Mouse (Mus musculus) liver, embryonic 14.5 days (tissue): ENCODE results near the gene Banp. TPM values are rescaled to one million over a fixed set of nuclear protein-coding genes. Genes with fewer than 3 reads are reported as not detected.
A peak's percentile ranks its signal among the peaks of the same experiment; 100 is the strongest.

ENCODE experiments used
- ATAC-seq: fragments of 200-750 bp; cut with Nextera tagmentation; 2 replicates; pipeline ENCODE4 v1.8.0; 2017; ENCODE audit warnings: moderate number of reproducible peaks, mild to moderate bottlenecking, moderate library complexity; ENCODE audit not compliant: insufficient read depth
- DNase-seq, 3 experiments: peaks; one replicate each; pipeline ENCODE4 v3.0.0-alpha.2; 2012 to 2013; ENCODE audit warnings: low read depth in 3 of 3, low spot score in 3 of 3
- H3K27ac ChIP-seq: fragments of 300-500 bp; sonication (generic); 2 replicates; pipeline ENCODE4 v1.5.1; 2014; ENCODE audit warnings: moderate library complexity, mild to moderate bottlenecking, control low read depth, inconsistent platforms
- H3K27me3 ChIP-seq: fragments of 300-500 bp; sonication (generic); 2 replicates; pipeline ENCODE4 v1.6.1; 2014; ENCODE audit warnings: mild to moderate bottlenecking, low read length, moderate library complexity; ENCODE audit not compliant: control insufficient read depth, insufficient read depth
- H3K36me3 ChIP-seq: fragments of 300-500 bp; sonication (generic); replicated peaks from 2 replicates; pipeline ENCODE4 v1.6.1; 2014; ENCODE audit warnings: low read depth; ENCODE audit not compliant: control insufficient read depth, insufficient read depth
- H3K4me1 ChIP-seq, 2 experiments: fragments of 200-500 bp in 1 of 2; fragments of 300-500 bp in 1 of 2; sonication (generic) in 1 of 2; replicated peaks; 2 replicates each; pipeline ENCODE4 v1.6.1; 2012 to 2014; ENCODE audit warnings: antibody characterized with exemption in 1 of 2, inconsistent platforms in 1 of 2, low read length in 1 of 2; ENCODE audit not compliant: control insufficient read depth in 2 of 2, insufficient read depth in 2 of 2
- H3K4me2 ChIP-seq: fragments of 300-500 bp; sonication (generic); 2 replicates; pipeline ENCODE4 v1.6.1; 2014; ENCODE audit warnings: low read depth, mild to moderate bottlenecking, control low read depth, moderate library complexity
- H3K4me3 ChIP-seq, 2 experiments: fragments of 200-500 bp in 1 of 2; fragments of 300-500 bp in 1 of 2; sonication (generic) in 1 of 2; 2 replicates each; pipeline ENCODE4 v1.5.1; 2012 to 2014; ENCODE audit warnings: low read depth in 2 of 2, low read length in 2 of 2, mild to moderate bottlenecking in 2 of 2, control low read depth in 1 of 2, inconsistent platforms in 1 of 2, moderate library complexity in 1 of 2; ENCODE audit not compliant: insufficient read depth in 1 of 2
- H3K9ac ChIP-seq: fragments of 300-500 bp; sonication (generic); replicated peaks from 2 replicates; pipeline ENCODE4 v1.6.1; 2014; ENCODE audit warnings: mild to moderate bottlenecking, control low read depth, moderate library complexity
- H3K9me3 ChIP-seq: fragments of 300-500 bp; sonication (generic); 2 replicates; pipeline ENCODE4 v1.6.1; 2016; ENCODE audit warnings: low read length, mixed read lengths; ENCODE audit not compliant: control insufficient read depth
- CTCF ChIP-seq: IDR thresholded peaks from 2 replicates; pipeline ENCODE4 v1.5.1; 2016; ENCODE audit warnings: antibody characterized with exemption, low read depth, control low read depth
- EP300 ChIP-seq: IDR thresholded peaks from 2 replicates; pipeline ENCODE4 v1.6.1; 2016; ENCODE audit warnings: antibody characterized with exemption, low read depth
- whole genome bisulfite sequencing: fragments of 180-500 bp; shearing (Covaris S2); extraction: QIAGEN DNeasy Blood & Tissue Kit; methylation state at CpG from one replicate; pipeline ENCODE4 v1.1.7; 2014; ENCODE audit not compliant: insufficient replicate concordance; 5-methylcytosine and 5-hydroxymethylcytosine counted together
- polyA plus RNA-seq, 2 experiments: library from polyadenylated mRNA; depleted of rRNA in 1 of 2; stranded (reverse) in 1 of 2; unstranded in 1 of 2; fragments of >200 nt; fragmentation: Nextera tagmentation in 1 of 2; extraction: Ambion mirVana in 1 of 2; gene quantifications; 2 replicates each; pipeline versions ENCODE4 v1.2.1 to v1.2.3; 2012 to 2014

The Banp gene
- polyA plus RNA-seq, 2 experiments, result 13.6 to 20.8 TPM

DNA sequence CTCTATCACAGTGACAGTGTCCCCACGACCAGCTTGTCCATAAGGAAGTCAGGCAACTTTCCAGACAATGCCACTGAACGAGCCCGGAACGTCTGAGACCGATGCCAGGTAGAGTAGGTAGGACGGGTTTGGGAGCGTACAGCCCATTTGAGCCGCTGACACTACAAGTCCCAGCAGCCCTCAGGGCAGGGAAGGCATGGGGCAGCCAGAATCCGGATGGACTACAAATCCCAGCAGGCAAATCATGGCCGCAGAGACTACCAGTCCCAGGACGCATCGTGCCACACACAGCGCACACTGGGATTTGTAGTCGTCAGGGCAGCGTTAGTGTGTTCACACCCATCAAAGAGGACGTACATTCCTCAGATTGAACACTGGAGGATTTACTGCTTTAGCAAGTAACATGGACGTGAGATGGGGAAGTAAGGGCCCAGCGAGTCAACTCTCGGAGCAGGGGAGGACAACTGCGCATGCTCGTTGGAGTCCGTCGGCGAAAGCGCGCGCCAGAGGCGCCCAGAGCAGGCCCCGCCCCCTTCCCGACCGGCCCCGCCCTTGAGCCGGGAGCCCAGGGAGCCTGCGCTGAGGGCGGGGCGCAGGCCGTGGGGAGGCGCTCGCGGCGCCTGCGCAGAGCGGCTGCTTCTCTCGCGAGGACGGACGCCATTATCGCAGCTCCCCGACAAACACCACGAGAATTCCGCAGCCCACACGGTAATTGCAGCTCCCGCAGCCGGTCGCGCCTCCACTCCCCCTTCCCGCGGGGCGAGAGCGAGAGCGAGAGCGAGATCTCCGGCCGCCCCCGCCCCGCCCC is 595 bp downstream of the Banp start:
- H3K9me3 ChIP-seq, result no peaks in the 10 kb centered on the region
- DNase-seq (peak; percentile 96 to 98 (median 97)), ATAC-seq (peak; percentile 90)
- TF ChIP-seq CTCF, result no peak
- TF ChIP-seq EP300, result peak; percentile 67
- H3K36me3 ChIP-seq, result peaks cover 3% of the 10 kb centered on the region; the same call in 1 of the 2 replicates
- WGBS, result under 1% methylated on average over 66 of the region's 66 CpGs
- H3K27me3 ChIP-seq, result no peaks in the 10 kb centered on the region
- peak overlapping the region; percentile 87 to 97 for H3K4me3 ChIP-seq
- H3K4me2 ChIP-seq, result peak overlapping the region; percentile 93
- peak overlapping the region; percentile 91 for H3K9ac ChIP-seq
- peaks cover 29 to 48% of the 10 kb centered on the region in 2 experiments for H3K4me1 ChIP-seq
- peak overlapping the region; percentile 57 for H3K27ac ChIP-seq

DNA sequence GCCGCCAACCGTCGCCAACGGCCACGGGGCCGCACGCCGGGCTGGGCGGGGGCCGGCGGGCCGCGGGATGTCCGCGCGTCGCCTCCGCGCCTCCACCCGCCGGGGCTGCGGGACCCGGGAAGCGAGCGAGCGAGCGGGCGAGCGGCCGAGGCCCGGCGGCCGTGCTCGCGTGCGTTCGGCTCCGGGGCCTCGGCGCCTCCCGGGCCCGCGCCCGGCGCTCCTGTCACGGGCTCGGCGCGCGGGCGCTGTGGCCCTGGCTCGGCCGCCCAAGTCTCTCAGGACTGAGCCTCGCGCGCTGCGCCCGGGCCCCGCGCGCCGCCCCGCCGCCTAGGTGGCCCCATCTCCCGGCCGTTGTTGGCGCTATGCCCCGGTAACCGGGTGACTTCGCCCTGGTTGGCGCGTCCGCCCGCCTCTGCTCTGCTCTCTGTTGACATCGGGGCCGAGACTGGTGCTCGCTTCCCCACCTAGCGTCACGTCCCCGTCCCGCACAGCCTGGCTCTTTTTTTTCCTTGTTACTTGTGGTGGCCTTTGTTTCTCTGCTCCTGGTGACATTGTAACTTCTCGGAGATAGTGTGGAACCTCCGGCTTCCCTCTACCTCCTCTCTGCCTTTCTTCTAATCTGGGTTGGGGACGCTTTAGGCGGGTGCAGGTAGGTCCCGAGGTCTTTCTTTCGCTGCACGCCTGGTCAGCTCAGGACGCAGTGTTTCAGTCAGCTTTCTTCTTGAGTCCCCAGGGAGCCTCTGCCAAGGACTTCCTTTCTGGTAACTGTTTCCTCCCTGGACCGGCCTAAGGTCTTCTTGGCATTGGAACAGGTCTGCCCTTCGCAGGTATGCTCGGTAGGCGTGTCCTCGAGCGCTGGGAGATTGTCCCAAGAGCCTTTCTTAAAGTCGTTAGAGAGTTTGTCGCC is 1.5 kb downstream of the Banp start:
- Histone ChIP-seq H3K4me3 (peak overlapping the region; percentile 87 to 97), H3K4me2 (peak overlapping the region; percentile 93), H3K9me3 (no peaks in the 10 kb centered on the region), H3K36me3 (peaks cover 3% of the 10 kb centered on the region; the same call in 1 of the 2 replicates), H3K27ac (peak overlapping the region; percentile 57), H3K9ac (peak overlapping the region; percentile 91), H3K27me3 (no peaks in the 10 kb centered on the region), H3K4me1 (peaks cover 35 to 53% of the 10 kb centered on the region in 2 experiments)
- DNase-seq, result peak in 1 of 3 experiments; percentile 56
- TF ChIP-seq EP300 (no peak), CTCF (peak; percentile 52)
- under 1% methylated on average over 81 of the region's 97 CpGs for WGBS
- peak; percentile 5 for ATAC-seq

DNA sequence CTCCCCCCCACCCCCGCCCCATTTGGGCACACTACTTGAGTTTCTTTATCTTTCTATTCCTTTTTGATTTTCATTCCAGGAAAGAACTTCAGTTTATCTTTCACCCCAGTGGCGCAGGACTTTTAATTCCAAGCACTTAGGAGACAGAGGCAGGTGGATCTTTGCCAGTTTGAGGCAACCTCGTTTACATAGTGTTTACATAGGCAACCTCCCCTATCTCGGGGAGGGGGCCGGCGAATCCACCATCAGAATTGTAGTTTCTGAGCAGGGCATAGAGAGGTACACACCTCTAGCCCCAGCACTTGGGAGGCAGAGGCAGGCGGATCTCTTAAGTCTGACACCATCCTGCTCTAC is 2.1 kb downstream of the Banp start:
- ATAC-seq (no peak), DNase-seq (no peak)
- Histone ChIP-seq H3K4me3 (peak overlapping the region; percentile 87 to 97), H3K4me2 (peak overlapping the region; percentile 93), H3K9me3 (no peaks in the 10 kb centered on the region), H3K36me3 (peaks cover 3% of the 10 kb centered on the region; the same call in 1 of the 2 replicates), H3K4me1 (peaks cover 40 to 56% of the 10 kb centered on the region in 2 experiments), H3K9ac (peak overlapping the region; percentile 91), H3K27me3 (no peaks in the 10 kb centered on the region), H3K27ac (peak overlapping the region; percentile 57)
- no peak for TF ChIP-seq CTCF
- TF ChIP-seq EP300, result no peak
- 6% methylated on average over 7 of the region's 7 CpGs for WGBS

DNA sequence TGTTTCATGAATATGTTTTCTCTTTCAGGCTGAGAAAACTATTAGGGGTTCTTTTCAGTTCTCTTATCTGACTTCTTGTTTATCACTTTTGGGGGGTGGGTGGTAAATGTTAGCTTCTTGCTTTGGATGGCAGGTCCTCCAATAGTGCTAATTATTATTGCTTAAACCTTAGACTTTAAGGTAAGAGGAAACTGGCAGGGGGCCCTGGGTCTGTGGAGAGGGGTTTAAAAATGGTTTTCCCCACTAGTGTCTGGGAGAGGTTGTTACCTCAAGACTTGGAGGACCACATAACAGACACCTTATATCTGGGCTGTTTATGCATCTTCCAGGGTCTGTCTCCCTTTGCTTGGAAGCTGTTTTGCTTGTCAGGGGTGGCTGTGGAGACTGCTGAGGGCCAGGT is 2.6 kb downstream of the Banp start:
- peaks cover 3% of the 10 kb centered on the region; the same call in 1 of the 2 replicates for H3K36me3 ChIP-seq
- DNase-seq, result no peak
- H3K4me1 ChIP-seq, result peaks cover 39 to 54% of the 10 kb centered on the region in 2 experiments
- H3K9me3 ChIP-seq, result no peaks in the 10 kb centered on the region
- H3K4me3 ChIP-seq, result peak overlapping the region in 1 of 2 experiments; percentile 87; a peak in 3 of 4 replicates
- ATAC-seq, result no peak
- no peaks in the 10 kb centered on the region for H3K27me3 ChIP-seq
- H3K4me2 ChIP-seq, result peak overlapping the region; percentile 93
- peak overlapping the region; percentile 91 for H3K9ac ChIP-seq
- H3K27ac ChIP-seq, result peak overlapping the region; percentile 28; the same call in 1 of the 2 replicates
- no peak for TF ChIP-seq EP300
- TF ChIP-seq CTCF, result no peak

DNA sequence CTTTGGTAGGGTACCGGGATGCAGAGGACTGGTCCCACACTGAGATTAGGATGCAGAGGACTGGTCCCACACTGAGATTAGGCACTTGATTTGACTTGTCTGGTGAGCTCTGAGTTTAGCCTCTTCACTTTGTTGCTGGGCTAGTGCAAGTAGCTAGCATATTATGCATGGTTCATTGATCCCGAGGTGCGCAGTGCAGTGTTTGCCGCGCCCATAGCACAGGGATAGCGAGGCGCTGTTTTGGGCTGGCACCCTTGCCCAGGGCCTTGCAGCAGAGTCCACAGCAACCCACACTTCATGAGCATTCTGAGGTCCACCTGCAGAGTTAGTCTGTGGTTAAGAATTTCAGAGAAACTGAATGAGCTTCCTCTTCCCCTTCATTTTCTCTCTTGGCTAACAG is 3.2 kb downstream of the Banp start:
- H3K4me1 ChIP-seq, result peaks cover 38 to 51% of the 10 kb centered on the region in 2 experiments
- peak overlapping the region; percentile 91; the same call in 1 of the 2 replicates for H3K9ac ChIP-seq
- ATAC-seq (no peak), DNase-seq (no peak)
- H3K4me2 ChIP-seq, result peak overlapping the region; percentile 93
- TF ChIP-seq CTCF (no peak), EP300 (no peak)
- no peaks in the 10 kb centered on the region for H3K27me3 ChIP-seq
- 71% methylated on average over 7 of the region's 7 CpGs for WGBS
- H3K4me3 ChIP-seq, result peak overlapping the region in 1 of 2 experiments; percentile 87; a peak in 1 of 4 replicates
- H3K9me3 ChIP-seq, result no peaks in the 10 kb centered on the region
- peaks cover 3% of the 10 kb centered on the region; the same call in 1 of the 2 replicates for H3K36me3 ChIP-seq
- no peak overlapping the region for H3K27ac ChIP-seq
